Mouse (Mus musculus) midbrain, postnatal 0 days (tissue): Measurements from ENCODE around the gene Med21. TPM values are rescaled to one million over a fixed set of nuclear protein-coding genes. Genes with fewer than 3 reads are reported as not detected.

Experiments used
- ATAC-seq: fragments of 200-750 bp; cut with Nextera tagmentation; 2 replicates; pipeline ENCODE4 v1.8.0; 2017; ENCODE audit warnings: moderate number of reproducible peaks, mild to moderate bottlenecking, moderate TSS enrichment, moderate library complexity; ENCODE audit not compliant: low FRiP score
- DNase-seq: peaks from one replicate; pipeline ENCODE4 v3.0.0-alpha.2; 2015; ENCODE audit warnings: low spot score
- H3K27ac ChIP-seq: fragments of 300-500 bp; sonication (generic); 2 replicates; pipeline ENCODE4 v1.5.1; 2014; ENCODE audit warnings: low read depth, mild to moderate bottlenecking, low read length, mixed read lengths
- H3K27me3 ChIP-seq: fragments of 300-500 bp; sonication (generic); 2 replicates; pipeline ENCODE4 v1.6.1; 2014; ENCODE audit warnings: low read length, control low read depth, mixed read lengths; ENCODE audit not compliant: insufficient read depth
- H3K36me3 ChIP-seq: fragments of 300-500 bp; sonication (generic); 2 replicates; pipeline ENCODE4 v1.6.1; 2014; ENCODE audit warnings: low read length, control low read depth, mixed read lengths; ENCODE audit not compliant: insufficient read depth
- H3K4me1 ChIP-seq: fragments of 300-500 bp; sonication (generic); 2 replicates; pipeline ENCODE4 v1.6.1; 2014; ENCODE audit warnings: mild to moderate bottlenecking, control low read depth, antibody characterized with exemption, low read length, mixed read lengths; ENCODE audit not compliant: insufficient read depth
- H3K4me2 ChIP-seq: fragments of 300-500 bp; sonication (generic); 2 replicates; pipeline ENCODE4 v1.6.1; 2014; ENCODE audit warnings: low read depth, mild to moderate bottlenecking, low read length, mixed read lengths; ENCODE audit not compliant: poor library complexity, severe bottlenecking
- H3K4me3 ChIP-seq: fragments of 300-500 bp; sonication (generic); 2 replicates; pipeline ENCODE4 v1.5.1; 2014; ENCODE audit warnings: low read depth, mild to moderate bottlenecking, low read length, moderate library complexity
- H3K9ac ChIP-seq: fragments of 300-500 bp; sonication (generic); replicated peaks from 2 replicates; pipeline ENCODE4 v1.6.1; 2014; ENCODE audit warnings: mild to moderate bottlenecking, low read length, moderate library complexity, mixed read lengths; ENCODE audit not compliant: poor library complexity, severe bottlenecking
- H3K9me3 ChIP-seq: fragments of 300-500 bp; sonication (generic); 2 replicates; pipeline ENCODE4 v1.6.1; 2016; ENCODE audit warnings: low read length, control low read depth
- CTCF ChIP-seq: IDR thresholded peaks from 2 replicates; pipeline ENCODE4 v1.5.1; 2016; ENCODE audit warnings: antibody characterized with exemption, mild to moderate bottlenecking
- WGBS: fragments of 180-500 bp; shearing (Covaris S2); extraction: QIAGEN DNeasy Blood & Tissue Kit; methylation state at CpG from one replicate; pipeline ENCODE4 v1.1.7; 2014; 5-methylcytosine and 5-hydroxymethylcytosine counted together
- polyA plus RNA-seq: library from polyadenylated mRNA; unstranded; fragments of >200 nt; fragmentation: Nextera tagmentation; extraction: Ambion mirVana; gene quantifications from 2 replicates; pipeline ENCODE4 v1.2.1, GENCODE M21; 2015
- total RNA-seq: library from RNA; depleted of rRNA; stranded (reverse); fragments of >200 nt; gene quantifications from 2 replicates; pipeline ENCODE4 v1.2.3, GENCODE M21; 2014

Gene Med21
- total and polyA plus RNA-seq, 2 experiments from 2014 or later = 34.6 to 101 TPM

- no peaks in the 10 kb centered on the region for H3K36me3 ChIP-seq
- H3K27me3 ChIP-seq = no peaks in the 10 kb centered on the region
- H3K4me3 ChIP-seq = no peak overlapping the region
- 81% methylated on average over 10 of the region's 10 CpGs for WGBS
- no peak for ATAC-seq
- no peak overlapping the region for H3K9ac ChIP-seq
- no peak for TF ChIP-seq CTCF
- no peaks in the 10 kb centered on the region for H3K9me3 ChIP-seq
- H3K4me1 ChIP-seq = no peaks in the 10 kb centered on the region
- H3K27ac ChIP-seq = no peak overlapping the region
- no peak for DNase-seq
- no peak overlapping the region for H3K4me2 ChIP-seq
Observed at GRCm38 (mm10) chr6:146678136-146679070, 36.1 kb downstream of the Med21 start.

GRCm38 (mm10) chr6:146683881-146684280 lies 41.5 kb downstream of the Med21 start:
- DNase-seq (no peak), ATAC-seq (no peak)
- Histone ChIP-seq H3K27me3 (no peaks in the 10 kb centered on the region), H3K4me1 (no peaks in the 10 kb centered on the region), H3K4me3 (no peak overlapping the region), H3K27ac (no peak overlapping the region), H3K9me3 (no peaks in the 10 kb centered on the region), H3K4me2 (no peak overlapping the region), H3K36me3 (no peaks in the 10 kb centered on the region), H3K9ac (no peak overlapping the region)
- 64% methylated on average over 4 of the region's 4 CpGs for WGBS
- no peak for TF ChIP-seq CTCF

DNA sequence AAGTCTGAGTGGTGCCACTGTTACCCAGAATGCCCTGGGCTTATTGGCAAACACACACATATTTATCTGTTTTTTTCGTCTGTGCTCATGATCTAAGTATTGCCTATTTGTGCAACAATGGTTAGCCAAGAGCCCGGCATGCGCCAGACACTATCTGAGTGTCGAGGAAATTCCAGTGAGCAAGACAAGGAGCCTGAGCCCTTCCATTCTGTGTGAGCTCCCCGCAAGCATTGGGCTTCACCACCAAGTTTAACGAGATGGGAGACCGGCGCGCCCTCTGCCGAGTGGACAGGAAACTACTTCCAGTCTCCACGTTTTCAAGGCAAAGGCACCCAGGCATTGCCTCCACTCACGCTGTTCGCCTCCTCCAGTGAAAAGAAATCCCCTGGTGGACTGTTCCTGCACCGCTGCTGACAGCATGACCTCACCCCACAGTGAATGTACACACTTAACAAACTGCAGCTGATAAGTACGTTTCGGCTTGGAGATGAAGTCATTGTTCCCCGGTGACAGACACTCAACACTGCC lies 43.5 kb downstream of the Med21 start:
- Histone ChIP-seq H3K27ac (no peak overlapping the region), H3K9me3 (no peaks in the 10 kb centered on the region), H3K4me3 (no peak overlapping the region), H3K9ac (no peak overlapping the region), H3K36me3 (no peaks in the 10 kb centered on the region), H3K4me1 (no peaks in the 10 kb centered on the region), H3K27me3 (no peaks in the 10 kb centered on the region), H3K4me2 (no peak overlapping the region)
- no peak for TF ChIP-seq CTCF
- ATAC-seq (no peak), DNase-seq (no peak)
- 78% methylated on average over 17 of the region's 17 CpGs for WGBS

DNA sequence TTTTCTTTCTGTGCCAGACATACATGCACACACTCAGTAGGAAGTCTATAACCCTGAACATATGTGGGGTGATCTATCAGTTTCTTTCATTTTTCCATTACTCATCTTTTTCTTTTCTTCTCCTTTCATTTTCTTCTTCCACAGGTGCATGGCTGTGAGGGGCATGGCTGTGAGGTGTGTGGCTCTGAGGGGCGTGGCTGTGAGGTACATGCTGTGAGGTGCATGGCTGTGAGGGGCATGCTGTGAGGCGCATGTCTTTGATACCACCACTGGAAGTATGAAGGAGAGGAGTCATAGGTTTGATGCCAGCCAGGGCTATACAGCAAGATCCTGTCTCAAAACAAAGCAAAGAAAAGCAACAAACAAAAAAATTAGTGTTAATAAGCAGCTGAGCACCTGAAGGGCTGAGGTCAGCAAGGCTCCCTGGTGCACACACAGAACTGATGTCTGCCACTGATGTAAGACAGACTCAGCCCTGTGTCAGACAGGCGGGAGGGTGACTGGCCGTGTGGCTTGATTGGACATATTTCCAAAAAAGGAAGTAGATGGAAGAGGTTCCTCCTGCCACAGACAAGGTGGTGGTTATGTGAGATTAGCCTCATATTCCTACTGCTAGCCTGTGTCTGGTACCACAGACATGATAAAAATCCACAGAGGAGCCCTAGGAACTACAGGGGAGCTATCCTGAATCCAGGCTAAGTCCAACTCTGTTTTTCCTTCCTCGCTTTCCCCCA lies 44.3 kb downstream of the Med21 start:
- no peaks in the 10 kb centered on the region for H3K4me1 ChIP-seq
- no peak overlapping the region for H3K27ac ChIP-seq
- H3K9ac ChIP-seq = no peak overlapping the region
- no peak overlapping the region for H3K4me3 ChIP-seq
- H3K27me3 ChIP-seq = no peaks in the 10 kb centered on the region
- no peak overlapping the region for H3K4me2 ChIP-seq
- no peak for TF ChIP-seq CTCF
- no peaks in the 10 kb centered on the region for H3K36me3 ChIP-seq
- no peak for ATAC-seq
- DNase-seq = no peak
- no peaks in the 10 kb centered on the region for H3K9me3 ChIP-seq
- 82% methylated on average over 5 of the region's 5 CpGs for WGBS

GRCm38 (mm10) chr6:146688010-146688409 lies 45.7 kb downstream of the Med21 start:
- H3K36me3 ChIP-seq = no peaks in the 10 kb centered on the region
- DNase-seq = no peak
- no peak overlapping the region for H3K9ac ChIP-seq
- no peak for ATAC-seq
- H3K4me1 ChIP-seq = no peaks in the 10 kb centered on the region
- H3K4me2 ChIP-seq = no peak overlapping the region
- no peak for TF ChIP-seq CTCF
- WGBS = 86% methylated on average over 7 of the region's 7 CpGs
- no peaks in the 10 kb centered on the region for H3K9me3 ChIP-seq
- H3K4me3 ChIP-seq = no peak overlapping the region
- no peaks in the 10 kb centered on the region for H3K27me3 ChIP-seq
- H3K27ac ChIP-seq = no peak overlapping the region

DNA sequence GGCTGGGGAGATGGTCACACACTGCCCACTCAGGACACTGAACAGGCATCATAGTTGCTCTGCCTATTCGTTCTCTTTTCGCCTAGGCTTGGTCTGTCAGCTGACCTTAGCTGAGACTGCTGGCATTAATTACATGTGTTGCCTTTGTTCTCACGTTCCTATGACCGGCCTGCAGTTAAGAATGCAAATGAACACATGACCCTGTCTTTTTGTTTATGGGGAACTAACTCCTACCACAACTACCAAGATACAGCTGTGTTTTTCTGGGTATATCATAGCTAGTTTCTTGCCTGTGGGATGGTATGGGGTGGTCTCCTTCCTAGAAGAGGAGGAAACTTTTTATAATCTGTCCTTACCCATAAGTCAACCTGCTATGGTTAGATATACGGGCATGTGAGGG lies 46.5 kb downstream of the Med21 start:
- Histone ChIP-seq H3K4me2 (no peak overlapping the region), H3K36me3 (no peaks in the 10 kb centered on the region), H3K27me3 (no peaks in the 10 kb centered on the region), H3K27ac (no peak overlapping the region), H3K9ac (no peak overlapping the region), H3K4me1 (no peaks in the 10 kb centered on the region), H3K4me3 (no peak overlapping the region), H3K9me3 (no peaks in the 10 kb centered on the region)
- DNase-seq (no peak), ATAC-seq (no peak)
- no peak for TF ChIP-seq CTCF
- 85% methylated on average over 5 of the region's 5 CpGs for WGBS
